Mouse (Mus musculus): ENCODE measurements around the gene Egfl8.

Gene Egfl8

GRCm38 (mm10) chr17:34615871-34616270, at the start of gene Egfl8:
Gene Egfl8 (minus strand): TSS chr17:34615971.
- no peak for DNase-seq

- no peak for DNase-seq
Observed at GRCm38 (mm10) chr17:34664472-34664871, 48.7 kb upstream of the Egfl8 start.

GRCm38 (mm10) chr17:34663558-34663957, 47.8 kb upstream of the Egfl8 start:
- no peak for DNase-seq

- no peak for DNase-seq
Observed at GRCm38 (mm10) chr17:34662978-34663377, 47.2 kb upstream of the Egfl8 start.

GRCm38 (mm10) chr17:34662468-34662867, 46.7 kb upstream of the Egfl8 start:
- no peak for DNase-seq

GRCm38 (mm10) chr17:34661121-34661591, 45.4 kb upstream of the Egfl8 start:
- no peak for DNase-seq

GRCm38 (mm10) chr17:34660259-34660820, 44.6 kb upstream of the Egfl8 start:
- DNase-seq = no peak

- DNase-seq = no peak
Observed at GRCm38 (mm10) chr17:34659897-34660214, 44.1 kb upstream of the Egfl8 start.

GRCm38 (mm10) chr17:34659181-34659896, 43.6 kb upstream of the Egfl8 start:
- DNase-seq = no peak

GRCm38 (mm10) chr17:34658591-34658990, 42.8 kb upstream of the Egfl8 start:
- DNase-seq = no peak

- no peak for DNase-seq
Observed at GRCm38 (mm10) chr17:34658145-34658544, 42.4 kb upstream of the Egfl8 start.

- no peak for DNase-seq
Observed at GRCm38 (mm10) chr17:34657271-34657670, 41.5 kb upstream of the Egfl8 start.

GRCm38 (mm10) chr17:34656666-34657065, 40.9 kb upstream of the Egfl8 start:
- DNase-seq = no peak

GRCm38 (mm10) chr17:34655581-34655991, 39.8 kb upstream of the Egfl8 start:
- DNase-seq = peak in 1 of 2 experiments; percentile 40

- no peak for DNase-seq
Observed at GRCm38 (mm10) chr17:34655160-34655559, 39.4 kb upstream of the Egfl8 start.

- DNase-seq = no peak
Observed at GRCm38 (mm10) chr17:34654392-34654791, 38.6 kb upstream of the Egfl8 start.

- DNase-seq = peak in 1 of 2 experiments; percentile 43
Observed at GRCm38 (mm10) chr17:34653746-34654285, 38.0 kb upstream of the Egfl8 start.

- no peak for DNase-seq
Observed at GRCm38 (mm10) chr17:34652985-34653384, 37.2 kb upstream of the Egfl8 start.

- DNase-seq = no peak
Observed at GRCm38 (mm10) chr17:34652546-34652945, 36.8 kb upstream of the Egfl8 start.

GRCm38 (mm10) chr17:34651507-34652221, 35.9 kb upstream of the Egfl8 start:
- peak in 1 of 2 experiments; percentile 43 for DNase-seq

- DNase-seq = no peak
Observed at GRCm38 (mm10) chr17:34650781-34651180, 35.0 kb upstream of the Egfl8 start.

- no peak for DNase-seq
Observed at GRCm38 (mm10) chr17:34649106-34649864, 33.5 kb upstream of the Egfl8 start.
